Mouse (Mus musculus) limb, embryonic 15.5 days (tissue): ENCODE data around the gene Cplx2. TPM values are rescaled to one million over a fixed set of nuclear protein-coding genes. Genes with fewer than 3 reads are reported as not detected.
A peak's percentile ranks its signal among the peaks of the same experiment; 100 is the strongest.

Source experiments
- ATAC-seq: fragments of 200-750 bp; cut with Nextera tagmentation; 2 replicates; pipeline ENCODE4 v1.8.0; 2017; ENCODE audit warnings: low read depth, moderate TSS enrichment; ENCODE audit not compliant: insufficient number of reproducible peaks, low FRiP score, low TSS enrichment
- H3K27ac ChIP-seq: fragments of 300-500 bp; sonication (generic); 2 replicates; pipeline ENCODE4 v1.5.1; 2015; ENCODE audit warnings: moderate library complexity, mild to moderate bottlenecking, inconsistent platforms
- H3K27me3 ChIP-seq: fragments of 300-500 bp; sonication (generic); 2 replicates; pipeline ENCODE4 v1.6.1; 2015; ENCODE audit warnings: inconsistent platforms
- H3K36me3 ChIP-seq: fragments of 300-500 bp; sonication (generic); 2 replicates; pipeline ENCODE4 v1.6.1; 2015; ENCODE audit warnings: inconsistent platforms
- H3K4me1 ChIP-seq: fragments of 300-500 bp; sonication (generic); 2 replicates; pipeline ENCODE4 v1.6.1; 2015; ENCODE audit warnings: inconsistent platforms
- H3K4me2 ChIP-seq: fragments of 300-500 bp; sonication (generic); 2 replicates; pipeline ENCODE4 v1.6.1; 2015; ENCODE audit warnings: mild to moderate bottlenecking, inconsistent platforms
- H3K4me3 ChIP-seq: fragments of 300-500 bp; sonication (generic); 2 replicates; pipeline ENCODE4 v1.5.1; 2015; ENCODE audit warnings: mild to moderate bottlenecking, inconsistent platforms
- H3K9ac ChIP-seq: fragments of 300-500 bp; sonication (generic); 2 replicates; pipeline ENCODE4 v1.6.1; 2015; ENCODE audit warnings: inconsistent platforms
- H3K9me3 ChIP-seq: fragments of 300-500 bp; sonication (generic); 2 replicates; pipeline ENCODE4 v1.6.1; 2016; ENCODE audit warnings: inconsistent platforms
- WGBS: fragments of 180-500 bp; shearing (Covaris S2); methylation state at CpG from one replicate; pipeline ENCODE4 v1.1.7; 2015; 5-methylcytosine and 5-hydroxymethylcytosine counted together
- polyA plus RNA-seq: library from polyadenylated mRNA; unstranded; fragments of >200 nt; fragmentation: Nextera tagmentation; extraction: Ambion mirVana; gene quantifications from 2 replicates; pipeline ENCODE4 v1.2.1, GENCODE M21; 2015

Cplx2 gene
- 3.9 and 4.1 TPM in 2 replicates for polyA plus RNA-seq

DNA sequence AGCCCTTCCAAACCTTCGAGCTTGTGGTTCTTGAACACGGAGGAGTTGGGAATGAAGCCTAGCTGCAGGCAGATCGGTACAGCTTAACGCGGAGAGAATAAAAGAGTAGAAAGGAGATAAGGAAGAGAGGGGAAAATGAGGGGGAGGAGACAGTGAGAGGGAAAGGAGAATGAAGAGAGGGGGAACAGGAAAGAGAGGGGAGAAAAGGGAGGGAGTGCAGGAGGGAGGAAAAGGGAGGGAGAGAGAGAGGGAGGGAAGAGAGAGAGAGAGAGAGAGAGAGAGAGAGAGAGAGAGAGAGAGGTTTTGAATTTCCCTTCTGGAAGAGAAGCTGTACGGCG, at the start of gene Cplx2:
Cplx2 (plus strand) TSS at position 301 of the 338 bp plus-strand sequence.
- ATAC-seq: no peak
- H3K27me3 ChIP-seq: peaks cover 53% of the 10 kb centered on the region

DNA sequence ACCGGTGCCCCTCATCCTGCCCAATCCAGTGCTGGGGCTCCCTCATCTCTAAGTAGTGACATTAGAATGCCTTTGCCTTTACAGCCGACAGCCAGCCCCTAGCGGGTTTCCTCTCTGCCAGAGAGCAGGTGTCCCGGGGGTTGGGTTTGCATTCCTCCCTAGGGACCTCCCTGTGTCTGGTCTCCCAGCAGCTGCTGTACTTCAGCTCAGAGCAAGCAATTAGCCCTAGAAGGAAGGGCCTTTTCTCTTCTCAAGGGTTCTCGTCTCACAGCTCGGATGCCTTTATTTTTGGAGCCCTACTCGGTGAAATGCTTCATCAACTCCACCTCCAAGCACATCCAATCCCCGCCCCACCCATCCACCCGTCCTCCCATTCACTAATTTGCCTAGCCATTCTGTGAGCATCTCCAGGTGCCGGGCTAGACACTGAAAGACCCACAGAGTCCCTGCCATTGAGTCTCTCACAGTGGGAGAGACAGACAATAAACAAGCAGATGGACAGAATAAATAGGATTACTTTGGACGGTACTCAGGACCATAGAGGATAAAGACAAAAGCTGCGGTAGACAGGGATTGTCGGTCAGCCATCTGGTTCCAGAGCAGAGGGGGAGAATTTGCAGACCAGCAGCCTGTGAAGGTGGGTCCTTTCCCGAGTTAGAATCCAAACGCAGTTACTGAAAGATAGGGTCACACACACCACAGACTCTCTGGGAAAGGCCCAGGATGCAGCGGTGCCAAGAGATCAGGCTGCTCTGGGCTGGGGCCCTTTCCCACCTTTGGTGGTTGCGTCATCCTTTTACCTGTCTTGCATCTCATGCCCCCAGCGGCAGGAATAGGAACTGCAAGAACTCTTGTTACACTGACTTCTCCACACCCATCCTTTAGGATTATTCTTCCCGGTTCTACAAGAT, 48.5 kb upstream of the Cplx2 start:
- peaks cover 2% of the 10 kb centered on the region; the same call in 1 of the 2 replicates for H3K4me1 ChIP-seq
- no peaks in the 10 kb centered on the region for H3K27me3 ChIP-seq
- H3K9ac ChIP-seq: no peak overlapping the region
- ATAC-seq: no peak
- no peak overlapping the region for H3K4me2 ChIP-seq
- 36% methylated on average over 19 of the region's 19 CpGs for WGBS
- no peak overlapping the region for H3K4me3 ChIP-seq
- H3K36me3 ChIP-seq: no peaks in the 10 kb centered on the region
- H3K9me3 ChIP-seq: no peaks in the 10 kb centered on the region
- H3K27ac ChIP-seq: no peak overlapping the region

More for the DNA sequence above, at the start of gene Cplx2:
- H3K9me3 ChIP-seq: no peaks in the 10 kb centered on the region
- peaks cover 29% of the 10 kb centered on the region for H3K4me1 ChIP-seq
- H3K9ac ChIP-seq: no peak within 1 kb of the TSS
- H3K4me3 ChIP-seq: peak within 1 kb of the TSS; percentile 33
- H3K4me2 ChIP-seq: peak within 1 kb of the TSS; percentile 61
- no peak within 1 kb of the TSS for H3K27ac ChIP-seq
- WGBS: 6% methylated on average over 5 of the region's 7 CpGs
- H3K36me3 ChIP-seq: no peaks in the 10 kb centered on the region

DNA sequence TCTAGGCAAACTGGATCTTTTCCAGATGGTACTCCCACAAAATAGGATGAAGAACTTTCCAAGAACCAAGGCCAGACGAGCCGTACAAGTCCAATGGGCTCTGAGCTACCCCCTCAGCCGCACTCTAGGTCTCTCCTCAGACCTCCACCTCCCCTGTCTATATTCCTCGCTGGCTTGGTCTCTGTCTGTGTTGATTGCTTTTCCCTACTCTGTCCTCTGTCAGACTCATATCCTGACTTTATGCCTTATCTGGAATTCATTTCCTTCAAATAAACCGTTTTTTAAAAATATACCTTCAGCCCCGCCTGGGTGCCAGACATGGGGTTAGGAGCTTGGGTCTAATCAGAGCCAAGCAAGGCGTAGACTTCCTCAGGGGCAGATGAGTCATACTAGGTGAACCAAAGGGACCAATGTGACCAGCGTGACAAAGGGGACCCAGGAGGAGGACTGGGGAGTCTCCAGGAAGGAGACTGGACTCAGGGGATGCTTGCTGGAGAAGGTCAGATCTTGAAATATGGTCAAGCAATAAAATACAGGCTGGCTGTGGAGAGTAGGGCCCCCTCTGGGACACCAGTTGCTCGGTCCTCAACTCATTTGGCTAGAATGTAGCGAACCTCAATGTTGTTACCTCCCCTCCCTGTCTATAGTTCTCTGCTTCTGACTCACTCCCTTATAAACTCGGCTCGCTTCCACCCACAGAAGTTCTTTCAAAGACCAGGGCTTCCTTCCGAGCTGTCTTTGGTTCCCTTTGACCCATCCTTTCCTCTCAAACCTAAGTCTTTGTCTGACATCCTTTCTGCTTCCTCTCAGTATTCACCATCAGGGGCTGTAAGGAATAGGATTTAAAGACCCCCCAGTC, 47.6 kb upstream of the Cplx2 start:
- no peak overlapping the region for H3K9ac ChIP-seq
- H3K4me1 ChIP-seq: peaks cover 2% of the 10 kb centered on the region; the same call in 1 of the 2 replicates
- 61% methylated on average over 13 of the region's 13 CpGs for WGBS
- H3K27me3 ChIP-seq: no peaks in the 10 kb centered on the region
- no peak overlapping the region for H3K4me3 ChIP-seq
- H3K4me2 ChIP-seq: no peak overlapping the region
- ATAC-seq: no peak
- H3K36me3 ChIP-seq: no peaks in the 10 kb centered on the region
- no peak overlapping the region for H3K27ac ChIP-seq
- H3K9me3 ChIP-seq: no peaks in the 10 kb centered on the region

DNA sequence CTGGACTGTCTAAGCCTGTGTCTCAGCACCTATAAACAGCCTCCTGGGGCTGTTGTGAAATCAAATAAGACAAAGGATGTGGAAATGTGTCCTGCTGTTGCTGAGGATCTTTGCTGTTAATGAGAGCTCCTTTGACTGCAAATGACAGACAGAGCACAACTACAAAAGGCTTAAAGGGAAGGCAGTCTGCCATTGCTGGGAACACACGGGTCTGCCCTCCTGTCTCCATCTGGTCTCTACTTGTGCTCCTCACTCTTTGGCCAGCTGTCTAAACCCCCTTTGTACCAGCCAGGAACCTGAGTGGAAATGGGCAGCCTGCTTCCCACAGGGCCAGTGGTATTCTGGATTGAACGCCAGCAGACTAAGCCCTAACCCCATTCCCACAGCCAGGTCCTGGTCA, 47.0 kb upstream of the Cplx2 start:
- no peaks in the 10 kb centered on the region for H3K36me3 ChIP-seq
- no peak overlapping the region for H3K27ac ChIP-seq
- no peak overlapping the region for H3K4me2 ChIP-seq
- no peaks in the 10 kb centered on the region for H3K9me3 ChIP-seq
- no peak overlapping the region for H3K9ac ChIP-seq
- no peaks in the 10 kb centered on the region for H3K27me3 ChIP-seq
- H3K4me1 ChIP-seq: peaks cover 2% of the 10 kb centered on the region; the same call in 1 of the 2 replicates
- 69% methylated on average over 2 of the region's 2 CpGs for WGBS
- no peak for ATAC-seq
- H3K4me3 ChIP-seq: no peak overlapping the region

DNA sequence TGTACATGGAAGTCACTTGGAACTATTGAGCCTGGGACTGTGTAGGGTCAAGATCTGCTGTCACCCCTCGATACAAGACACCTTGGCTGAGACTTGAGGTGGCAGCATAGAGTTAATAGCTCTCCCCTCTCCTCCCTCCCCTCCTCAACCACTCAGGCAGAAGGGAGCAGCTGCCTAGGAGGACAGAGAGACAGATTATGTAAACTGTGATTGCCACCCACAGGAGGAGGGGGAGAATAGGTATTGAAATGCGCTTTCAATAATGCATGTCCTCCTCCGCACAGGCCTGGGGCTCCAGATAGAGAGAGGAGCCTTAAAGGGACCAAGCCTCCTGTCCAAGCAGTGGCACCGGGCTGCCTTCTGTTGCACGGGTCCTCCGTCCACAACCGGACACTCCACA, 45.3 kb upstream of the Cplx2 start:
- H3K27me3 ChIP-seq: no peaks in the 10 kb centered on the region
- no peaks in the 10 kb centered on the region for H3K9me3 ChIP-seq
- no peak overlapping the region for H3K4me3 ChIP-seq
- no peaks in the 10 kb centered on the region for H3K36me3 ChIP-seq
- 71% methylated on average over 7 of the region's 7 CpGs for WGBS
- no peak overlapping the region for H3K27ac ChIP-seq
- H3K4me1 ChIP-seq: peaks cover 5% of the 10 kb centered on the region; the same call in 1 of the 2 replicates
- no peak overlapping the region for H3K4me2 ChIP-seq
- no peak overlapping the region for H3K9ac ChIP-seq
- no peak for ATAC-seq

DNA sequence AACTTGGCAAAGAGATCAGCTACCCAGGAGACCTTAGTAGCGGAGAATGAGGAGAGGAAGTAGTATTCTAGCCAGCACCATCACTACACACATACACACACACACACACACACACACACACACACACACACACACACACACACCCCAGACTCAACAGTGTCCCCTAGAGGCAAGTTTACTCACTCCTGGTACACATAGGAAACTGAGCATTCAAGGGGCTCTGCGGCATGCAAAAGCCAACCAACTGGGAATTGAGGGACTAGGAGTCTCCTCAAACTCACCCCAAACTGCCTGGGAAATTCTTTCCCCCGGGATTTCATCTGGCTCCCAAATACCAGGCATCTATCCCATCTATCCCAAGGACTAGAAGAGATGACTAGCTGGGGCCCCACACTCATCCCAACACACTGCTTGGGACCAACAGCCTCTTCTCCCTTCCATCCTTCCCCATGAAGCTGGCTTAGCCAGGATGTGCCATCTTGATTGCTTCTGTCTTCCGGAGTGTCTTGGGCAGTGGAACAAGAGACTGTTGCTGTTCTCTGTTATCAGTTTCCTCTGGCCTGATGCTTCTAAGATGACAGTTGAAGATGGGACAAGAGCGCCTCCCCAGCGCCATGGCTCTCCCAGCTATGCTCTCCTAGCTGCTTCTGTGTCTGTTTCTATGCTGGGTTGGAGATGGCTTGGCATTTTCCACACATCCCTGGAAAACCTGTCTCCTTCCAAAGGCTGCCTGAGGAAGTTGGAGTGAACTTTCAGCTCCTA, 44.3 kb upstream of the Cplx2 start:
- no peak for ATAC-seq

DNA sequence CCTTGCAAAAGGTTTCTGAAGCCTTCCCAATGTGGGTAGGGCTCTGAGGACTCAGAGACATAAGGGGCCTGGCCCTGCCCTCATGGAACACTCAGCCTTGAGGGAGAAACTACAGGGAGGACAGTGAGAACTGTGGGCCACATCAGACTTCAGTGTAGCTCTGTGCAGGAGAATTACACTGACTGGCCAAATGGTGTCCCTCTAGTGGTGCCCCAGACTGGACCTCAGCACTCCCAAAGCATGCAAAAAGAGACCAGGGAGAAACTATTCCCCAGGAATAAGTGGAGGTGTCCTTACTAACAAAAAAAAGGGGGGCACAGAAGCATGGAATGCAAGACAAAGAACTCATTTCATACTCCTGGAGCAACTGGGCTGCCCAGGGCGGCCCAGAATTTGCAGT, 43.1 kb upstream of the Cplx2 start:
- Histone ChIP-seq H3K4me3 (no peak overlapping the region), H3K4me1 (peaks cover 23% of the 10 kb centered on the region), H3K36me3 (no peaks in the 10 kb centered on the region), H3K27ac (no peak overlapping the region), H3K9me3 (no peaks in the 10 kb centered on the region), H3K9ac (no peak overlapping the region), H3K4me2 (no peak overlapping the region), H3K27me3 (no peaks in the 10 kb centered on the region)
- ATAC-seq: no peak
- 61% methylated on average over 1 of the region's 1 CpGs for WGBS

More for the DNA sequence above, 44.3 kb upstream of the Cplx2 start:
- Histone ChIP-seq H3K9me3 (no peaks in the 10 kb centered on the region), H3K27ac (no peak overlapping the region), H3K27me3 (no peaks in the 10 kb centered on the region), H3K4me1 (peaks cover 12% of the 10 kb centered on the region), H3K9ac (no peak overlapping the region), H3K4me3 (no peak overlapping the region), H3K4me2 (no peak overlapping the region), H3K36me3 (no peaks in the 10 kb centered on the region)
- WGBS: 83% methylated on average over 6 of the region's 6 CpGs

DNA sequence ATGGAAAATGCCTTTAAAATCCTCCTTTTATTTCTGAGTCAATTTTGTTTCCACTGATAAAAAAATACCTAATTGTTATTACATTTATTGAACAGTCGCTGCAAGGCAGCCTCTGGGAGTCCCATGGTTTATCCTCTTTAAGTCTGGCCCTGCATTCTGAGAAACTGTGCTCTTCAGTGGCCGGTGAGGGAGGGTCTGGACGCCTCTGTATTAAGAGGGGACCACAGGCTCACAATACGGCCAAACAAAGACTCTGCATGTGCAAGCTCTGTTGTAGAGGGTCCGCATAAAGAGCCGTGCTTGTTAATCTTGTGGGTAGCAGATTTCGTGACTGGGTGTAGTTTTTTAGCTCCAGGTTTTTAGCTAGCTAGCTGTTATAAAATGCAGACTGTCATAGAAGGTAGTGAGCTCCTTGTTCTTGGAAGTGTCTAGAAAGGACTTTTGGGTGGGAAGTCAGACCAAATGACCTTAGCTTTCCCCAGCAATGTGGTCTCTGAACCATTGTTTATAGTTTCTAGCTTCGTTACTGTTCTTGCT, 42.1 kb upstream of the Cplx2 start:
- H3K27ac ChIP-seq: no peak overlapping the region
- no peak overlapping the region for H3K4me3 ChIP-seq
- H3K9ac ChIP-seq: no peak overlapping the region
- WGBS: 43% methylated on average over 8 of the region's 8 CpGs
- H3K4me1 ChIP-seq: peaks cover 25% of the 10 kb centered on the region
- H3K27me3 ChIP-seq: no peaks in the 10 kb centered on the region
- no peaks in the 10 kb centered on the region for H3K36me3 ChIP-seq
- H3K4me2 ChIP-seq: no peak overlapping the region
- no peak for ATAC-seq
- no peaks in the 10 kb centered on the region for H3K9me3 ChIP-seq

DNA sequence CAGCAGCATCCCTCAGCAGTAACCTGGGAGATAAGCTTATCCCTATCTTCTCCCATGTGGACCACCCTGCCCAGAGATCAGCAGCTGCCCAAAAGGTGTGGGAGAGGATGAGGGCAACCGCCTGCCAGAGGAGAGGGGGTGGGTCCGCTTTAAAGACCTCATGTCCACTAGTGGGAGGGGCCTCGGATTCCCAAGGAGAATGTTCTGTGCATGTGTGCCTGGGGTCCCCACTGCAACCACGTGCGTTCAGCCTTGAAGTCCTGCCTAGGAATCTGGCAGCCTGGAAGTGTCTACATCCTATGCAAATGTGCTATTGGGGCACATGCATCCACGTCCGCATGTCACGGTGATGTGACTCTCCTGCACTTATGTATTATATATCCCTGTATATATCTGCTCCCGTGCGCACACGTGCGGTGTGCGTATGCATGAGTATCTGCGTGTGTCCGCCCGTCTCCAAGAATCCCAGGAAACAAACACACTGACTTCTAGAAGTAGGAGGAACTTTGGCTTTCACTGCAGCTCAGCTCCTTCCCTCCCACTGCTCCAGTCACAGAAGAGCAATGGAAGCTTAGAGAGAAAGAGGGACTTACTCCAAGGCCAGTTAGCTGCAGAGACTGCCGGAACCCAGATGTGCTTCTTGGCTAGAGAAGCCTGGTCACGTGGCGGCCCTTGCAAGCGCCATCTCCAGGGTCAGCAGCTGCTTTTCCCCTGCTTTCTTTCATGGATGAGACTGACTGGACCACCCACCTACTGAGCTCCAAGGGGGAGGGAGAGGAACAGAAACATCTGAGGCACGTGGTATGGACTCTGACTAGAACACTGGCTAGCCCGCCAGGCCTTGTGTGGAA, 39.1 kb upstream of the Cplx2 start:
- Histone ChIP-seq H3K27ac (peak overlapping the region; percentile 82), H3K27me3 (no peaks in the 10 kb centered on the region), H3K4me3 (no peak overlapping the region), H3K36me3 (no peaks in the 10 kb centered on the region), H3K4me1 (peaks cover 25% of the 10 kb centered on the region), H3K9ac (no peak overlapping the region), H3K4me2 (peak overlapping the region; percentile 17; the same call in 1 of the 2 replicates), H3K9me3 (no peaks in the 10 kb centered on the region)
- peak; percentile 87 for ATAC-seq
- WGBS: 44% methylated on average over 22 of the region's 22 CpGs

DNA sequence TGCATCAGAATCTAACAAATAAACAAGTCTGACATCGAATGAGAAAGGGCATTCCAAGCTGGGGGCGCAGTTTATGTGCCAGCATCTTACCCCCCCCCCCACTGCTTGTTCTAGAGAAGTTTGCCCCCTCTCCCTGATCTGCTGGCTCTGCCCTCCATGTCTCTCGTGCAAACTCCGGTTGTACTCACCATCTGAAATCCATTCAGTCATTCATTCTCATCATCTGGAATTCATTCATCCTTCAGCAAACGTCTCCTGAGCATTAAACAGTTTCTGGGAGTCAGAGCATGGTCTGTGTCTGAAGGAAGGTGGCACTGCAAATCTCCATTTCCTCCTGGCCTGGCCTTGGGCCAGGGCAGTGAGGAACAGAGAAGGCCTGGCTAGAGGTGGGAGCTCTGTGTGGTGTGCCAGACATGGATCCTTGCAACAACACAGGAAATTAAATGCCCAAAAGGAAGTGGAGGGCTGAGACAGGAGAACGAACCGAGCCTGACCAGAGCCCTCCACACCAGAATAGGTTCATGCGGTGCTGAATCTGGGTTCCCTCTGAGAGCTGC, 38.1 kb upstream of the Cplx2 start:
- H3K27ac ChIP-seq: peak overlapping the region; percentile 82
- ATAC-seq: no peak
- H3K36me3 ChIP-seq: no peaks in the 10 kb centered on the region
- H3K9me3 ChIP-seq: no peaks in the 10 kb centered on the region
- 0 out of 2 replicates have a peak overlapping the region, but pooled peaks have one; percentile 17 for H3K4me2 ChIP-seq
- no peak overlapping the region for H3K9ac ChIP-seq
- no peaks in the 10 kb centered on the region for H3K27me3 ChIP-seq
- no peak overlapping the region for H3K4me3 ChIP-seq
- WGBS: 42% methylated on average over 8 of the region's 8 CpGs
- H3K4me1 ChIP-seq: peaks cover 25% of the 10 kb centered on the region
